Mouse (Mus musculus) midbrain, embryonic 10.5 days (tissue): ENCODE measurements at regions not wholly inside any gene's neighbourhood (a gene's known extent, or its start where the extent isn't known, plus 50 kb on each side); places are given as distances from the start of the nearest gene placed in this dataset.
"Not testable (repeated sequence)": the region's sequence is repeated elsewhere in the genome, so short reads cannot be mapped to it uniquely, and the experiment has no call there.

Experiments used
- DNase-seq: peaks from one replicate; pipeline ENCODE4 v3.0.0-alpha.2; 2017; ENCODE audit warnings: low spot score
- H3K27ac ChIP-seq: fragments of 300-500 bp; sonication (generic); replicated peaks from 2 replicates; pipeline ENCODE4 v1.5.1; 2016; ENCODE audit warnings: mild to moderate bottlenecking
- H3K27me3 ChIP-seq: fragments of 300-500 bp; sonication (generic); 2 replicates; pipeline ENCODE4 v1.6.1; 2016; ENCODE audit warnings: low read depth, mild to moderate bottlenecking; ENCODE audit not compliant: poor library complexity, severe bottlenecking
- H3K36me3 ChIP-seq: fragments of 300-500 bp; sonication (generic); 2 replicates; pipeline ENCODE4 v1.6.1; 2016; ENCODE audit warnings: mild to moderate bottlenecking, moderate library complexity
- H3K4me1 ChIP-seq: fragments of 300-500 bp; sonication (generic); 2 replicates; pipeline ENCODE4 v1.6.1; 2016
- H3K4me3 ChIP-seq: fragments of 300-500 bp; sonication (generic); 2 replicates; pipeline ENCODE4 v1.5.1; 2016; ENCODE audit warnings: mild to moderate bottlenecking, moderate library complexity
- H3K9me3 ChIP-seq: fragments of 300-500 bp; sonication (generic); replicated peaks from 2 replicates; pipeline ENCODE4 v1.6.1; 2016; ENCODE audit warnings: mild to moderate bottlenecking
- WGBS: fragments of 180-500 bp; shearing (Covaris S2); methylation state at CpG from one replicate; pipeline ENCODE4 v1.1.7; 2016; 5-methylcytosine and 5-hydroxymethylcytosine counted together

DNA sequence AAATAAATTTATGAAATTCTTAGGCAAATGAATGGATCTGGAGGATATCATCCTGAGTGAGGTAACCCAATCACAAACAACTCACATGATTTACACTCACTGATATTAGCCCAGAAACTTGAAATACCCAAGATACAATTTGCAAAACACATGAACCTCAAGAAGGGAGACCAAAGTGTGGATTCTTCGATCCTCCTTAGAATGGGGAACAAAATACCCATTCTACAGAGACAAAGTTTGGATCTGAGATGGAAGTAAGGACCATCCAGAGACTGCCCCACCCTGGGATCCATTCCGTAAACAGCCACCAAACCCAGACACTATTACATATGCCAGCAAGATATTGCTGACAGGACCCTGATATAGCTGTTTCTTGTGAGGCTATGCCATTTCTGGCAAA lies 971.2 kb downstream of the Agbl1 start:
- WGBS, result 89% methylated on average over 2 of the region's 2 CpGs
- not testable (repeated sequence) for DNase-seq, H3K36me3 ChIP-seq, H3K9me3 ChIP-seq, H3K27ac ChIP-seq, H3K27me3 ChIP-seq, H3K4me1 ChIP-seq, H3K4me3 ChIP-seq

DNA sequence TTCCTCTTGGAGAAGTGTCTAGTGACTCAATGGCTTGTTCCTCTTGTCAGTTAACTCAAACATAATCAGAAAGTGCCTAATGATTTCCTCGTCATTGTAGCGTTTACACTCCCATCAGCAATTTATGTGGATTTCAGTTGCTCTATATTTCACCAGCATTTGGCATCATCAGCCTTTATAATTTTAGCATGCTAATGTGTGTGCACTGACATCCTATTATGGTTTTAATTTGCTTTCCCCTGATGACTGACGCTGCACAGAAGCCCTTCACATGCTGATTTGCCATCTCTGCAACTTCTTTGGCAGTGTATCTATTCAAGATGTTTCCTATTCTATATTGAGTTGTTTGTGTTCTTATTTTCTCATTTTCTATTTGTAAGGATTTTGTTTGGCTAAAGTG lies 975.9 kb downstream of the Agbl1 start:
- H3K4me3 ChIP-seq, result no peak overlapping the region
- H3K27me3 ChIP-seq, result no peaks in the 10 kb centered on the region
- WGBS, result 85% methylated on average over 3 of the region's 3 CpGs
- H3K4me1 ChIP-seq, result no peaks in the 10 kb centered on the region
- H3K27ac ChIP-seq, result no peak overlapping the region
- H3K36me3 ChIP-seq, result no peaks in the 10 kb centered on the region
- H3K9me3 ChIP-seq, result no peaks in the 10 kb centered on the region
- DNase-seq, result no peak

DNA sequence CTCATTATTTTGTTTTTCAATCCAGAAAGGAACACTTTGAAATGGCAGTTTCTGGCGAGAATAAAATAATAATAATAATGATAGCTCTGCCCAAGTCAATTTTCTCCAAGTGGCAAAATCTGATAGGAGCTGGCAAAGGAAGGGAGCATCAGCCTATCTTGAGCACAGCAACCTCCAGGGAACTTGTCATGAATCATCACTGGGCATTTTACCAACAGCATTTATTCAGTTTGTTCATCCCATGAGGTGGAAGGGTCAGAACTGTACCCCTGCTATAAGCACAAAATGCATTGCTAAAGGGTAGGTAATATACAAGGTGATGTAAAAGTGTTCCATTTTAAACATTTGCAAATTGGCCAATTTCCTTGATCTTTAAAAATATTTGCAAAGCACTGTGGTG lies 1019.7 kb downstream of the Agbl1 start:
- Histone ChIP-seq H3K4me3 (no peak overlapping the region), H3K36me3 (no peaks in the 10 kb centered on the region), H3K27me3 (no peaks in the 10 kb centered on the region), H3K9me3 (no peaks in the 10 kb centered on the region), H3K27ac (no peak overlapping the region), H3K4me1 (no peaks in the 10 kb centered on the region)
- no peak for DNase-seq
- 86% methylated on average over 1 of the region's 1 CpGs for WGBS

DNA sequence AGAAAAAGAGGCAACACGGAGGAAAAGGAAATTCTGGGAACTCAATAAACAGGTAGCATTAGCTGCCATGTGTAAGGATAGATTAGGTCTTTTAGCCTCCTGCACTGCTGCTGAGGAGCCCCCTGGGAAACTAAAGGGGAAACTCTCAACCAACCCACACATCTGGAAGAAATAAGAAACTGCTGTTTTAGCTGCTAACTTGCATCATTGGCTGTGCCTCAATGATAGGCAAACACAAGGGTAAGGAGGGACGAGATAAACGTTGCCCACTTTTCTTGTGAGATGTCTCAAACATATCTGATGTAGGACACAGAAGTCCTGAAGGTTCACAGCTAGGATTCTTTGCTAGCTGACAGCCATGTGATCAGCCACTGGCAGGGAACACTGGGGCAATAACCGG lies 1058.0 kb downstream of the Agbl1 start:
- WGBS, result 69% methylated on average over 4 of the region's 4 CpGs
- Histone ChIP-seq H3K36me3 (no peaks in the 10 kb centered on the region), H3K9me3 (no peaks in the 10 kb centered on the region), H3K27me3 (no peaks in the 10 kb centered on the region), H3K27ac (no peak overlapping the region), H3K4me3 (no peak overlapping the region), H3K4me1 (no peaks in the 10 kb centered on the region)
- no peak for DNase-seq

DNA sequence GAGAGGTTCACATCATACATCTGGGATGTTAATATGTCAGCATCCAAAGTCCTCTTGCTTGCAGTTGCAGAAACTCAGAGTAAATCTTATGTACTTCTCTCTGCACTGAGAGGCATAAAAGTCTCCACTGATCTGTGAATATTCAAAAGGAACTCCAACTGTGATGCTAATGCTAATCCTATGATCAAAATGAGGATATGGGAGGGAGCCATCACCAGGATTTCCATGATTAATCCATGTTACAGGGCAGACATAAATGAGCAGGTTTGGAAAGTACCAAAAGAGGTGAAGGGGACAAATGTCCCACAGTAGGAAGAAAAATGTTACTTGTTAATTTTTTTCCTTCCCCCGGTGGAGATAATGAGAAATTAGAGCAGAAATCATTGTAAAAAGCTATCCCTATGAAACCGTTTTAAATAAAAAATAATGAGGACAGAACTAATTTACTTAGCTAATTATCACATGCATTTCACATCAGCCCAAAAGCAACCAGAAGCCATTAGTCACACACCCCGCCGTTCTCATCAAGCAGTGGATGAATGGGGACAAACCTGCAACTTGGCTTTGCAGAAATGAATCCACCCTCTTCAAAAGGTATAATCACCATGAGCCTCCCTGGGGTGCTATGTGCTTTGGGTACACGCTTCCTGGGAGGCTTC lies 1065.4 kb downstream of the Agbl1 start:
- WGBS, result 27% methylated on average over 5 of the region's 5 CpGs
- no peaks in the 10 kb centered on the region for H3K27me3 ChIP-seq
- no peak for DNase-seq

DNA sequence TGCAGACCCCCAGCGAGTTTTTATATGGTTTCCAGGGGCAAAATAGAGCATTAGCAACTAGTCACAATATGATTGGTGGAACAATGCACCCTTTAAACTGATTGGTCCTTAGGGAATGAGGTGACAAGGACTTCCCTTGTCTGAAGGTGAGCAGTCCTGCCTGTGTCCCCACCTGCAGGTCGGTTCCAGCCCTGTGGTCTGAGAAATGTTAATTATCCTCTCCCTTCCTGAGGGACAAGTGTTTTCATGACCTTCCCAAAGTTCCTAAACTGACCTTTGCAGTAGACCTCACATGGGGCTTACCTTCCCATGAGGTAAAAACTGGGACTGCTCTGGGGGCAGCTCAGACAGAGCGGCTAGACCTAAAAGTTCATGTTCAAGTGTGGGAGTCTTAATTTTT lies 1073.5 kb downstream of the Agbl1 start:
- Histone ChIP-seq H3K27ac (no peak overlapping the region), H3K4me3 (no peak overlapping the region), H3K27me3 (no peaks in the 10 kb centered on the region), H3K36me3 (no peaks in the 10 kb centered on the region), H3K4me1 (peaks cover 14% of the 10 kb centered on the region), H3K9me3 (no peaks in the 10 kb centered on the region)
- no peak for DNase-seq
- WGBS, result 52% methylated on average over 3 of the region's 3 CpGs

More for the DNA sequence above, 1065.4 kb downstream of the Agbl1 start:
- Histone ChIP-seq H3K4me1 (peaks cover 10% of the 10 kb centered on the region), H3K27ac (no peak overlapping the region), H3K4me3 (no peak overlapping the region), H3K36me3 (no peaks in the 10 kb centered on the region), H3K9me3 (no peaks in the 10 kb centered on the region)

DNA sequence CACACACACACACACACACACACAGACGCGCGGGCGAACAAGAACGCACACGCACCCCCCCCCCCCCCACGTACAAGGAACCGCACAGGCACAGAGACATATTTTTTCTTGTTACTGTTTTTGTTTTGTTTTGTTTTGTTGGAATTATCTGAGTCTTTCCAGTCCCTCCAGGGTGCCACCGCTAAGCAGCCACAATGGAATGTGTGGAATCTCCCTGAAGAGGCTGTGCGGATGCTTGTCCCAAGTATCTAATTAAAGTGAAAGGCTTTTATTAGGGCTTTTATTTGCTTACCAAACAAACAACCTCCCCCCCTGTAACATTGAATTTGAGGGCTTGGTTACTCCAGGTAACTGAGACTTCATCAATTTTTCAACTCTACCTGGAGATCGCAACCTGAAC lies 1074.2 kb downstream of the Agbl1 start:
- Histone ChIP-seq H3K27ac (no peak overlapping the region), H3K36me3 (no peaks in the 10 kb centered on the region), H3K4me1 (peaks cover 14% of the 10 kb centered on the region), H3K27me3 (no peaks in the 10 kb centered on the region), H3K9me3 (no peaks in the 10 kb centered on the region), H3K4me3 (peak overlapping the region; percentile 21; the same call in 1 of the 2 replicates)
- 13% methylated on average over 5 of the region's 11 CpGs for WGBS
- DNase-seq, result peak; percentile 12

DNA sequence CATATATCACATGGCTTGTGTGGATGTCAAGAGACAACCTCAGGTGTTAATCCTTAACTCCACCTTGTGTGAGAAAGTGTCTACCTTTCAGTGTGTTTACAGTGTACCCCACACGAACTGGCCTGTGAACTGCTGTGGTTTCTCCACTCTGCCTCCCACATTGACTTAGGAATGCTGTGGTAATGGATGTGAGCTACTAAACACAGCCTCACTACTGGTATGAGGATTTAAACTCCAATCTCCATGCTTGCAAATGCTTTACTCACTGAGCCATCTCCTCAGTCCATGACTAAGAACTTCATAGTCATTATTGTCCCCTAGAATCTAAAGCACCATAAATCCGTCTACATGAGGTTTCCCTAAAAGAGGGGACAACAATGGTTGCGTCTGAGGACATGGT lies 1075.8 kb downstream of the Agbl1 start:
- H3K4me1 ChIP-seq, result peaks cover 14% of the 10 kb centered on the region
- H3K9me3 ChIP-seq, result no peaks in the 10 kb centered on the region
- no peaks in the 10 kb centered on the region for H3K27me3 ChIP-seq
- H3K4me3 ChIP-seq, result no peak overlapping the region
- WGBS, result 81% methylated on average over 3 of the region's 3 CpGs
- H3K36me3 ChIP-seq, result no peaks in the 10 kb centered on the region
- no peak for DNase-seq
- H3K27ac ChIP-seq, result no peak overlapping the region

DNA sequence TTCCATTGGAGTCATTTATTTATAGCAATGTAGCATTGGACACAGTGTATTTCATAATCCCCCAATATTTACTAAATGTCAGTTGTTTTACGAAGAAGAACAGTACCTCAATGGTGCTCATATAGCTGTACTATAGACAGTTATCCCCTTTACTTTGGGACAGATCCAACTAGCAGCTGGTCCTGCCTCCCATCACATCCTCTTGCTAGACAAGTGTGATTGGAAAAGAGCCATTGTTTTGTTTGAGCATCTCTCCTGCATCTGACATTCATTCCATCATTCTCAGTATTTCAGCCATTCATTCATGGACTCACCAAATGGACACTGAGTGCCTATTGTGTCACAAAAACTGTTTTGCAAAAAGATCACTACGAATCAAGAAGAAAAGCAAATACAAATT lies 1082.0 kb downstream of the Agbl1 start:
- DNase-seq, result no peak
- no peak overlapping the region for H3K4me3 ChIP-seq
- no peaks in the 10 kb centered on the region for H3K27me3 ChIP-seq
- WGBS, result 89% methylated on average over 2 of the region's 2 CpGs
- no peaks in the 10 kb centered on the region for H3K4me1 ChIP-seq
- no peaks in the 10 kb centered on the region for H3K9me3 ChIP-seq
- H3K27ac ChIP-seq, result no peak overlapping the region
- no peaks in the 10 kb centered on the region for H3K36me3 ChIP-seq

DNA sequence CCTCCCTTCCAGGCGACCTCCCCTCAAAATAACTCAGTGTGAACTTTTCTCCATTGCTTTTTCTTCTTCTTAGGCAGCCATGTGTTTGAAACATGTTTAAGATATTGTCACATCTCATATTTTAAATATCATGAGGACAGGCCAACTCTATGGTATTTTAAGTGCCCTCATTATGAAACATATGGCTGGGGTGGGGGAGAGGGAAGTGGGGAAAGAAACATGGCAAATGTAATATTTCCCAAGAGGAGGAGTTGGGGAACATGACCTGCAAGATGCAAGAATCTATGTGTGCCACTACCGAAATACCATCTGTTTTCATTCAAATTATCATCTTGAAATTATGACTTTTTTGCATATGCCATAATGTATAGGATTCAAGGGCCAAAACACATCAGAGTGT lies 1095.5 kb downstream of the Agbl1 start:
- DNase-seq, result no peak
- no peak overlapping the region for H3K4me3 ChIP-seq
- 73% methylated on average over 2 of the region's 2 CpGs for WGBS
- H3K4me1 ChIP-seq, result no peaks in the 10 kb centered on the region
- no peaks in the 10 kb centered on the region for H3K27me3 ChIP-seq
- no peaks in the 10 kb centered on the region for H3K36me3 ChIP-seq
- H3K27ac ChIP-seq, result no peak overlapping the region
- H3K9me3 ChIP-seq, result no peaks in the 10 kb centered on the region

DNA sequence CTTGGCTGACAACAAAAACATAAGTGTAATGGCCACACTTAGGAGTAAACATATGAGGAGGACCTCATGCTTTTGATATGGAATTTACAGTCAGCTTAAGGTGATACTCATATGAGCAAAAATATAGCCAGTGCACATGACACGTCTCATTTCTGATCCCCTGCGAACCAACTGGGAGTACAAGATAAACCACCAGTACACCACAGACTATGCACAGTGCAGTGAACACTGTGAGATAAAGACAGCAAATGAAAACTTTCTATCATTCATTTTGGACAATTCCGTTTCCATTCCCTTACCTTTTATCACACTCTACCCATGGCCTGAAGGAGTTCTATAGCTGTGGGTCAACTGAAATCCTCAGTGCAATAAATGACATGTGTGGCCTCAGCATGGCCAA lies 1097.1 kb downstream of the Agbl1 start:
- no peak for DNase-seq
- Histone ChIP-seq H3K36me3 (no peaks in the 10 kb centered on the region), H3K9me3 (no peaks in the 10 kb centered on the region), H3K4me1 (no peaks in the 10 kb centered on the region), H3K4me3 (no peak overlapping the region), H3K27ac (no peak overlapping the region), H3K27me3 (no peaks in the 10 kb centered on the region)
- WGBS, result 90% methylated on average over 3 of the region's 3 CpGs

DNA sequence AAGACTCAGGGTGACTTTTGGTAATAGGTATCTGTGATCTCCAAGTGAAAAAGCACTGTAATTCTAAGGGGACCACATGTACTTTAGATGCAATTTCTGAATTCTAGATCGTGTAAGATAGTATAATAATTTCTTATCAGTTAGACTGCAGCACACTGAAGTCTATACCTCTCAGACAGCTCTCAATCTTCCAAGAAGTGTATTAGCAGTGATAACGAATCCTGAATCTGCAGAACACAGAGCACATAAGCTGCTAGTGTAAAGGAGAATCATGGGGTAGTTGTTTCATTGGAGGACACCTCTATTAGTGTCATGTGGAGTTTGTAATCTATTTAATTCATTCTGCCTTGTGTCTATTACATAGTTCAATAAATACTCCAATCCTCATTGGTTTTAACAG lies 1097.8 kb downstream of the Agbl1 start:
- no peaks in the 10 kb centered on the region for H3K27me3 ChIP-seq
- no peaks in the 10 kb centered on the region for H3K9me3 ChIP-seq
- H3K4me1 ChIP-seq, result no peaks in the 10 kb centered on the region
- no peak overlapping the region for H3K4me3 ChIP-seq
- no peak overlapping the region for H3K27ac ChIP-seq
- no peaks in the 10 kb centered on the region for H3K36me3 ChIP-seq
- DNase-seq, result no peak
- WGBS, result 83% methylated on average over 2 of the region's 2 CpGs

DNA sequence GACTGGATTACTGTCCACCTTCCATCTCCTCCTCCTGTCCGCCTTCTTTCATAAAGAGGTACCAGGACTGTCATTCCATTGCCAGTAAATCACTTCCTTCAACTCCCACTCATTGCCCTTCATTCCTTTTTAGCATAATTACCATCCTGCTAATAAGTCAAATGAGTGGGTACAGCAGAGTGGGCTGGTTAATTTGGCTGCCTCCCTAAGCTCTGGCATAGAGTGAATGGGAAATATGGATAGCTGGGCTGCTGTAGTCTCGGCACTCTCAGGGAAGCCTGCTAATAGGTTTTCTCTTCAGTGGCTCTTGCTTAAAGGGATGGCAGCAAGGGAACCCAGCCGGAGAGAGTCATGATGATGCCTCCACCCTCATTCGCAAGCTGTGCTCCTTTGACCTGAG lies 1108.9 kb downstream of the Agbl1 start:
- Histone ChIP-seq H3K36me3 (no peaks in the 10 kb centered on the region), H3K9me3 (no peaks in the 10 kb centered on the region), H3K27ac (no peak overlapping the region), H3K27me3 (no peaks in the 10 kb centered on the region), H3K4me1 (no peaks in the 10 kb centered on the region), H3K4me3 (no peak overlapping the region)
- 92% methylated on average over 4 of the region's 4 CpGs for WGBS
- no peak for DNase-seq
